Mouse (Mus musculus): Measurements from ENCODE around the gene Itprid2.

- no peak for TF ChIP-seq CTCF (conservative IDR thresholded peaks at IDR 0.05; ENCODE audit: low read length)
- no peak for TF ChIP-seq POU5F1 (IDR thresholded peaks at IDR 0.05; ENCODE audit: borderline replicate concordance, low read length)
Measured at GRCm38 (mm10) chr2:79652502-79652901, 17.4 kb downstream of the Itprid2 start.
